Mouse (Mus musculus) erythroblast, embryonic 14.5 days (primary cell): ENCODE results near the gene Klrc1. TPM values are rescaled to one million over a fixed set of nuclear protein-coding genes. Genes with fewer than 3 reads are reported as not detected.

ENCODE experiments used
- H3K27me3 ChIP-seq: 2 replicates; pipeline ENCODE4 v1.6.1; 2012; ENCODE audit warnings: inconsistent platforms; ENCODE audit not compliant: control insufficient read depth
- H3K36me3 ChIP-seq: 2 replicates; pipeline ENCODE4 v1.6.1; 2012; ENCODE audit warnings: mild to moderate bottlenecking, inconsistent platforms; ENCODE audit not compliant: control insufficient read depth
- H3K4me1 ChIP-seq: 2 replicates; pipeline ENCODE4 v1.6.1; 2012; ENCODE audit warnings: inconsistent platforms; ENCODE audit not compliant: control insufficient read depth
- H3K4me3 ChIP-seq: replicated peaks from 2 replicates; pipeline ENCODE3; 2012; ENCODE audit warnings: moderate library complexity, mild to moderate bottlenecking, inconsistent platforms
- H3K9me3 ChIP-seq: 2 replicates; pipeline ENCODE4 v1.6.1; 2012; ENCODE audit warnings: low read length, inconsistent platforms, mixed read lengths; ENCODE audit not compliant: control insufficient read depth
- GATA1 ChIP-seq: IDR thresholded peaks from 2 replicates; pipeline ENCODE4 v1.6.1; 2012; ENCODE audit warnings: low read length, inconsistent platforms, mixed read lengths
- TAL1 ChIP-seq: IDR thresholded peaks from 3 replicates; pipeline ENCODE4 v1.6.1; 2012; ENCODE audit warnings: low read length, inconsistent platforms, mixed read lengths
- polyA plus RNA-seq: library from polyadenylated mRNA; stranded (reverse); fragments of >175 nt; gene quantifications from 2 replicates; pipeline ENCODE4 v1.2.3, GENCODE M21; 2012

Gene Klrc1
- polyA plus RNA-seq, 1 experiment = not detected

DNA sequence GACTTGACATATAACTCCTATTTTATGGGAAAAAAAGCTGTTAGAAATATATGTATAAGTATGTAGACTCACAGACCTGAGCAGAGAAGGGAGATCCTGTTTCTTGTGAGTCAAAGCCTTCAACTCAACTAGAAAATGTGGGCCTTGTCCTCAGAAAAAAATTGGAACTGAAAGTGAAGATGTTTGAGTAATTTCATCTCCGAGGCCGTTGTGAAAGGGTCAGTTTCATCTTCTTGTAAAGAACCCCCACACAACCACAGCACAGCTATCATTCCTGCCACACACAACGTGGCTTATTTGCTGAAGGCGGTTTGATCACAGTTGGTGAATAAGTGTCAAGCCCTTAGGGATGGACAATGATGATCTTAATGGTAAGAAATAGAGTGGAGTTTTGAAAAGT is 55.0 kb downstream of the Klrc1 start, which contains the start of gene Klrk1:
Klrk1 (minus strand) TSS at position 130 of the 400 bp plus-strand sequence.
- TF ChIP-seq GATA1 = no peak
- no peak for TF ChIP-seq TAL1
- Histone ChIP-seq H3K4me1 (no peaks in the 10 kb centered on the region), H3K4me3 (no peak within 1 kb of the TSS), H3K9me3 (no peaks in the 10 kb centered on the region), H3K27me3 (no peaks in the 10 kb centered on the region), H3K36me3 (no peaks in the 10 kb centered on the region)

Other genes with a start within 250 kb of the Klrc1 start
- not detected in 2 replicates for gene Clec1a, start 227.0 kb downstream of the Klrc1 start, polyA plus RNA-seq
- not detected in 2 replicates for gene Olr1, start 171.8 kb downstream of the Klrc1 start, polyA plus RNA-seq
- gene Tmem52b, start 166.4 kb downstream of the Klrc1 start, polyA plus RNA-seq = not detected in 2 replicates
- 5.3 and 7.9 TPM in 2 replicates for gene Gabarapl1, start 145.8 kb downstream of the Klrc1 start, polyA plus RNA-seq
- gene Klre1, start 101.1 kb downstream of the Klrc1 start, polyA plus RNA-seq = not detected in 2 replicates
- gene Klrd1, start 87.2 kb downstream of the Klrc1 start, polyA plus RNA-seq = not detected in 2 replicates
- gene Klrk1, start 55.1 kb downstream of the Klrc1 start, polyA plus RNA-seq = not detected in 2 replicates
- not detected in 2 replicates for gene Klrc3, start 35.6 kb downstream of the Klrc1 start, polyA plus RNA-seq
- gene Klrc2, start 18.3 kb downstream of the Klrc1 start, polyA plus RNA-seq = not detected in 2 replicates
- gene Klri1, start 38.2 kb upstream of the Klrc1 start, polyA plus RNA-seq = not detected in 2 replicates
- gene Klri2, start 61.5 kb upstream of the Klrc1 start, polyA plus RNA-seq = not detected in 2 replicates
- not detected in 2 replicates for gene Gm156, start 105.3 kb upstream of the Klrc1 start, polyA plus RNA-seq
- gene Gm17631, start 183.7 kb upstream of the Klrc1 start, polyA plus RNA-seq = not detected in 2 replicates
- gene Klra17, start 197.7 kb upstream of the Klrc1 start, polyA plus RNA-seq = not detected in 2 replicates
- not detected in 2 replicates for gene Klra5, start 238.7 kb upstream of the Klrc1 start, polyA plus RNA-seq